Mouse (Mus musculus): Measurements from ENCODE around the gene Pex16.

- TF ChIP-seq CEBPB (IDR thresholded peaks at IDR 0.05; ENCODE audit: low read depth) (no peak), CTCF (IDR thresholded peaks at IDR 0.05; ENCODE audit: control insufficient read depth, insufficient read depth, insufficient read length) (no peak), MYOG (IDR thresholded peaks at IDR 0.05; ENCODE audit: control insufficient read depth, extremely low read depth, insufficient read length) (no peak), USF1 (IDR thresholded peaks at IDR 0.05; ENCODE audit: low read depth) (no peak), MYOD1 (IDR thresholded peaks at IDR 0.05; ENCODE audit: control insufficient read depth, insufficient read length, low read depth) (no peak), MAX (IDR thresholded peaks at IDR 0.05) (no peak), FOSL1 (IDR thresholded peaks at IDR 0.05; ENCODE audit: insufficient read depth, low read length, poor library complexity, severe bottlenecking) (no peak)
Measured at GRCm38 (mm10) chr2:92331410-92331809, 43.1 kb upstream of the Pex16 start.

All from C2C12 (cell line).